Mouse (Mus musculus) layer of hippocampus, postnatal 14 days (tissue): Measurements from ENCODE around the gene Anxa5. TPM values are rescaled to one million over a fixed set of nuclear protein-coding genes. Genes with fewer than 3 reads are reported as not detected.

Source experiments
- DNase-seq, 2 experiments: peaks; one replicate each; pipeline ENCODE4 v3.0.0; 2021 to 2022; ENCODE audit warnings: low spot score in 2 of 2, mixed read lengths in 1 of 2
- microRNA-seq, 2 experiments: library from miRNA; unstranded; fragments of <30 nt; microRNA quantifications; one replicate each; pipeline ENCODE4 v1.2.0; 2021
- total RNA-seq, 2 experiments: library from RNA; stranded (reverse); gene quantifications; 2 replicates each; pipeline ENCODE4 v1.2.3; 2021

Anxa5 gene
- total RNA-seq, 2 experiments from 2014 or later = 42.6 to 44.8 TPM

- DNase-seq = no peak
Observed at GRCm38 (mm10) chr3:36452502-36452901, 23.2 kb downstream of the Anxa5 start.

- no peak for DNase-seq
Observed at GRCm38 (mm10) chr3:36449292-36450165, 26.2 kb downstream of the Anxa5 start.

GRCm38 (mm10) chr3:36446918-36447317 lies 28.8 kb downstream of the Anxa5 start:
- no peak for DNase-seq

GRCm38 (mm10) chr3:36446506-36446905 lies 29.2 kb downstream of the Anxa5 start:
- DNase-seq = no peak

GRCm38 (mm10) chr3:36446041-36446440 lies 29.7 kb downstream of the Anxa5 start:
- DNase-seq = no peak

GRCm38 (mm10) chr3:36442426-36442825 lies 33.3 kb downstream of the Anxa5 start:
- DNase-seq = peak; percentile 20 to 70

- DNase-seq = no peak
Observed at GRCm38 (mm10) chr3:36440280-36440679, 35.4 kb downstream of the Anxa5 start.

GRCm38 (mm10) chr3:36430360-36430759 lies 45.3 kb downstream of the Anxa5 start:
- no peak for DNase-seq

- no peak for DNase-seq
Observed at GRCm38 (mm10) chr3:36427386-36427785, 48.3 kb downstream of the Anxa5 start.

GRCm38 (mm10) chr3:36409456-36409855 lies 66.2 kb downstream of the Anxa5 start:
- DNase-seq = no peak

GRCm38 (mm10) chr3:36406967-36407366 lies 68.7 kb downstream of the Anxa5 start:
- DNase-seq = no peak

GRCm38 (mm10) chr3:36406340-36406739 lies 69.4 kb downstream of the Anxa5 start:
- peak; percentile 32 to 63 for DNase-seq

- DNase-seq = no peak
Observed at GRCm38 (mm10) chr3:36401900-36402299, 73.8 kb downstream of the Anxa5 start.

- no peak for DNase-seq
Observed at GRCm38 (mm10) chr3:36400657-36401056, 75.0 kb downstream of the Anxa5 start.

Small RNA genes within 50 kb of the gene (microRNA-seq; reads per million reads assigned to microRNA genes)
- 0.45 to 0.57 reads per million in 2 experiments for gene Mir7009

Other genes starting within 250 kb of the Anxa5 start
- under 1 TPM in 1 of 2 experiments, not detected in 1; 0.37 TPM for gene 1810062G17Rik, start within 50 bp of the Anxa5 start, total RNA-seq
- 1 to 10 TPM; 1.5 to 1.9 TPM for gene Gm11549, start 45.9 kb upstream of the Anxa5 start, total RNA-seq
- 10 to 100 TPM; 39.7 to 41.5 TPM for gene Exosc9, start 76.7 kb upstream of the Anxa5 start, total RNA-seq
- 1 to 10 TPM; 2.9 to 4.0 TPM for gene Ccna2, start 96.3 kb upstream of the Anxa5 start, total RNA-seq
- 10 to 100 TPM; 15.4 to 16.1 TPM for gene Bbs7, start 137.6 kb upstream of the Anxa5 start, total RNA-seq
- 10 to 100 TPM; 12.6 to 13.1 TPM for gene Trpc3, start 214.3 kb upstream of the Anxa5 start, total RNA-seq